Mouse (Mus musculus): ENCODE measurements around the gene Artn. TPM values are rescaled to one million over a fixed set of nuclear protein-coding genes. Genes with fewer than 3 reads are reported as not detected.

Gene Artn
- polyA plus RNA-seq, 1 experiment, result 0.89 TPM

DNA sequence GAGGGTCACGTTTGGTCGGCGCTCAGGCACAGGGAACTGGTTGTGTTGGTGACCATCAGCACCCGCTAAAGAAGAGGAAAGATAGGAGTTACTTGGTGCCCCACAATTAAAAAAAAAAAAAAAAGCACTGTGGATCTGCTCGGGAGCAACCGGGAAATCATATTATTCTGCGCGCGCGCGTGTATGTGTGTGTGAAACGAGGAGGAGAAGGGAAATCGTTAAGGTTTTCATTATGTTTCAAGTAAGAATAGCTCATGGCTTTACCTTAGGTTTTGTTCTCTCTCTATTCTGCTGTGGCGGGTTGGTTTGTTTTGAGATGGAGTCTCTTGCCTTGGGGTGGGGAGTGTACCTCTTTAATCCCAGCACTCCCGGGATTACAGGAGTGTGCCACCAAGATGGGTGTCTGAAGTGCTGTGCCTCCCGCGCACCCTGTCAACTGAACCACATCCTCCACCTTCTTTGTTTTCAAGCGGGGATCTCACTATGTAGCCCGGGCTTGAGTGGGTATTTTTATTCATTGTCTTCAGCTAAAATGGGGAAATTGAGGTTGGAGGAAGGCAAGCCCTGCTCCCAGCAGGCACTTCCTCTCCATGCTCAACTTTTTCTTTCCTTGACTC, 14.0 kb downstream of the Artn start:
- Histone ChIP-seq H3K27ac (ENCODE audit: insufficient read depth, low read length) (peak overlapping the region; percentile 92; the same call in 1 of the 2 replicates), H3K4me3 (ENCODE audit: extremely low read depth, insufficient read depth, insufficient read length) (peak overlapping the region; percentile 86), H3K4me1 (ENCODE audit: control insufficient read depth, insufficient read depth, insufficient read length) (peaks cover 9% of the 10 kb centered on the region), H3K27me3 (ENCODE audit: control insufficient read depth, insufficient read depth, low read length) (no peaks in the 10 kb centered on the region), H3K36me3 (ENCODE audit: control insufficient read depth, insufficient read depth, low read length) (peaks cover 6% of the 10 kb centered on the region)
- TF ChIP-seq POLR2A (IDR thresholded peaks at IDR 0.05; ENCODE audit: low read depth, low read length) (no peak), CTCF (IDR thresholded peaks at IDR 0.05; ENCODE audit: extremely low read depth, insufficient read depth, insufficient read length, insufficient replicate concordance) (no peak)
- no peak for DNase-seq (ENCODE audit: low read depth in 1 of 2, low spot score in 2 of 2)
- WGBS, result under 1% methylated on average over 19 of the region's 19 CpGs

DNA sequence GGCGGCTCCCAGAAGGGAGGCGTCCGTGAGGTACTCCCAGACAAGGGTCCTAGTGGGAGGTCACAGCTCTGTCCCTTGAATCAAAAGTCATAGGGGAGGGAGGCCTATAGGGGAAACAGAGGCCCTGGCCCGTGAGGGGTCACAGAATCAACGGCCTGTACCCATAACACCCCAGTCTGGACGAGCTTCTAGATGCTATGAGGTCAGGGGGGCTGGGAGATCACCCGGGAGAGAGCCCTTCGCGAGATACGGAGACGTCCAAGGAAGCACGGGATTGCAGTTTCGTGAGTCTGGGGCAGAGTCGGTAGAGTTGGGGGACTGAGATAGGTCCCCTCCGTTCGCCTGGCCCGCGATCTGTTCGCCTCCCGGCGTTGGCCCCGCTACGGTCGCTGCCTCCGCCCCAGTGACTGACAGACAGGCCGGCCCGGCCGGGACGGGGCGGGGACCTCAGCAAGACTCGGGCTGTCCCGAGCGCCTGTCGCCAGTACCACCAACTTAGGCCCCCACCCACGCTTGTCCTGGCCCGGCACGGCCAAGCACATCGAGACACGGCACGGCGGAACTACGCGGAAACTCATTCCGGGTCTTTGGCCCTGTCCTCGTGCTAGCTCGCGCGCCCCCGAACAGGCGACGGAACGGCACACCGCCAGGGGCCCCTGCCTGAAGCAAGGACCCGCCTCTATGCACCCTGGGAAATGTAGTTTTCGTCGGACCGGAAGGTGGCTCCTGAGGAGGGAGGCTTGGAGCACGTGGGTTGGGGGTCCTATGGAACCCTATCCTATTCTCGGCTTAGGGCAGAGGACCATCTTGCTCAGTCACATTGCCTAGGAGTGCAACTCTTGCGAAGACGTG, 14.7 kb downstream of the Artn start, which contains the start of gene Ipo13:
Gene Ipo13 (minus strand): TSS at position 409 of the 852 bp plus-strand sequence.
- Histone ChIP-seq H3K27ac (ENCODE audit: insufficient read depth, low read length) (peak within 1 kb of the TSS; percentile 92), H3K4me3 (ENCODE audit: extremely low read depth, insufficient read depth, insufficient read length) (peak within 1 kb of the TSS; percentile 86), H3K4me1 (ENCODE audit: control insufficient read depth, insufficient read depth, insufficient read length) (peaks cover 9% of the 10 kb centered on the region), H3K27me3 (ENCODE audit: control insufficient read depth, insufficient read depth, low read length) (no peaks in the 10 kb centered on the region), H3K36me3 (ENCODE audit: control insufficient read depth, insufficient read depth, low read length) (peaks cover 6% of the 10 kb centered on the region)
- under 1% methylated on average over 61 of the region's 61 CpGs for WGBS
- TF ChIP-seq POLR2A (IDR thresholded peaks at IDR 0.05; ENCODE audit: low read depth, low read length), result peak; percentile 68
- no peak for TF ChIP-seq CTCF (IDR thresholded peaks at IDR 0.05; ENCODE audit: extremely low read depth, insufficient read depth, insufficient read length, insufficient replicate concordance)
- DNase-seq (ENCODE audit: low read depth in 1 of 2, low spot score in 2 of 2), result peak; percentile 86 to 94

DNA sequence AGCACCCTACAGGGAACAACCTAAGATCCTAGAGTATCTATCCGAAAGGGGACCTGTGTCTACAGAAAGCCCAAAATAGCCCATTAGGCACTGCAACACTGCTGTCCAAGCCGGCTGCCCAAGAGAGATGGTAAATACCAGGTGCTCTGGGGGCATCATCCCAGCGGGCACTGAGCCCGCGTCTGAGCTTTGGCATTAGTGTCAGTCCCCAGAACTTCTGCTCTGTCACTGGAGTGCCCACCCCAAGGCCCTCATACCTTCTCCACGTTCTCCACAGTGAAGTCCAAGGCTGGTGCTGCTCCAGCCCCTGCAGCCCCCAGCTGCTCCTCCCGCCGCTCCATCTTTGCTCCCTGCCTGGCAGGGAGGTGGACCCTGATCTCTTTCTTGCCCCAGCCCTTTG, 15.5 kb downstream of the Artn start:
- no peaks in the 10 kb centered on the region for H3K27me3 ChIP-seq (ENCODE audit: control insufficient read depth, insufficient read depth, low read length)
- no peak for TF ChIP-seq CTCF (IDR thresholded peaks at IDR 0.05; ENCODE audit: extremely low read depth, insufficient read depth, insufficient read length, insufficient replicate concordance)
- TF ChIP-seq POLR2A (IDR thresholded peaks at IDR 0.05; ENCODE audit: low read depth, low read length), result no peak
- H3K4me3 ChIP-seq (ENCODE audit: extremely low read depth, insufficient read depth, insufficient read length), result peak overlapping the region; percentile 86; the same call in 1 of the 2 replicates
- no peak overlapping the region for H3K27ac ChIP-seq (ENCODE audit: insufficient read depth, low read length)
- peaks cover 9% of the 10 kb centered on the region for H3K4me1 ChIP-seq (ENCODE audit: control insufficient read depth, insufficient read depth, insufficient read length)
- no peak for DNase-seq (ENCODE audit: low read depth in 1 of 2, low spot score in 2 of 2)
- peaks cover 6% of the 10 kb centered on the region for H3K36me3 ChIP-seq (ENCODE audit: control insufficient read depth, insufficient read depth, low read length)
- 16% methylated on average over 8 of the region's 8 CpGs for WGBS

DNA sequence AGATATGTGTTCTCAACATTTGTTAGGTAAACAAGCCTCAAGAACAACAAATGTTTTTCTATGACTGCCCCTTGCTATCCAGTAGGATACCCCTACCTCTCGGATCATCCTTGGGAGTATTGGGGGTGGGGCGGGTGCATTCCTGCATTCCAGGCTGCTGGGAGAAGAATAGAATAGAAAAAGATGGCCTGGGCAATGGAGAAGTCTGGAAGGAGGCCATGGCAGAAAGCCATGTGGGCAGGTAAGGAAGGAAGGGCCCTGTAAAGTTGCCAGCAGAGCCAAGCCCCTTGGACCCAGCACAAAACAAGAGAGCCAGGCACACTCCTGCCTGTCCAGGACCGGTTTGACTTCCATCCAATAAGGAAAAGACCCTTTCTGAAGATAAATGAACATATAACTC, 16.1 kb downstream of the Artn start:
- 85% methylated on average over 3 of the region's 3 CpGs for WGBS
- Histone ChIP-seq H3K27ac (ENCODE audit: insufficient read depth, low read length) (no peak overlapping the region), H3K4me1 (ENCODE audit: control insufficient read depth, insufficient read depth, insufficient read length) (peaks cover 6% of the 10 kb centered on the region), H3K4me3 (ENCODE audit: extremely low read depth, insufficient read depth, insufficient read length) (no peak overlapping the region), H3K36me3 (ENCODE audit: control insufficient read depth, insufficient read depth, low read length) (peaks cover 6% of the 10 kb centered on the region), H3K27me3 (ENCODE audit: control insufficient read depth, insufficient read depth, low read length) (no peaks in the 10 kb centered on the region)
- TF ChIP-seq POLR2A (IDR thresholded peaks at IDR 0.05; ENCODE audit: low read depth, low read length) (no peak), CTCF (IDR thresholded peaks at IDR 0.05; ENCODE audit: extremely low read depth, insufficient read depth, insufficient read length, insufficient replicate concordance) (no peak)
- DNase-seq (ENCODE audit: low read depth in 1 of 2, low spot score in 2 of 2), result no peak

DNA sequence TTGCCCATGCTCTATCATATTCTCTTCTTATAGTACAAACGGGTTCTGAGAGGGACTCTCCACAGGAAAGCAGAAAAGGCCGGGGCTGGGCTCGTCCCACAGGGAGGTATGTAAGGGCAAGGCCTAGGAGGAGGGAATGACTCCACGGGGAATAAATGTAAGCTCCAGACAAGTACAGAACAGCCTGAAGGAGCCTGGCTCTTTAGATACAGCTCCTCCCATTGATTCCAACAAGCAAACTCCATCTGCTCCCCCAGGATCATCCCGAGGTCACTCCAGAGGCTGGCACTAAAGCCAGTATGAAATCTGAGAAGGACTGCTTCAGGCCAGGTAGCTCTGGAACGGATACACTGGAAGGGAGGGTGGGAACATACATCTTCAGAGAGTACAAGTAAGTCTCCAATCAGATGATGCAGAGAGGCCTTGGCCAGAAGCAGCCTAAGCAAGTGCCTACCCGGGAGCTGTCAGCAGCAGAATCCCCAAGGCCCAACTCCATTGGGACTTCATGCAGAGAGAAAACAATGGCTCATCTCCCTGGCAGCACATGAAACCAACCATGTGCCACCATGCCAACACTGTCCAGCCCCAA, 16.8 kb downstream of the Artn start:
- DNase-seq (ENCODE audit: low read depth in 1 of 2, low spot score in 2 of 2), result no peak
- Histone ChIP-seq H3K4me1 (ENCODE audit: control insufficient read depth, insufficient read depth, insufficient read length) (peaks cover 6% of the 10 kb centered on the region), H3K27me3 (ENCODE audit: control insufficient read depth, insufficient read depth, low read length) (no peaks in the 10 kb centered on the region), H3K27ac (ENCODE audit: insufficient read depth, low read length) (no peak overlapping the region), H3K4me3 (ENCODE audit: extremely low read depth, insufficient read depth, insufficient read length) (no peak overlapping the region), H3K36me3 (ENCODE audit: control insufficient read depth, insufficient read depth, low read length) (peaks cover 6% of the 10 kb centered on the region)
- TF ChIP-seq CTCF (IDR thresholded peaks at IDR 0.05; ENCODE audit: extremely low read depth, insufficient read depth, insufficient read length, insufficient replicate concordance), result no peak
- TF ChIP-seq POLR2A (IDR thresholded peaks at IDR 0.05; ENCODE audit: low read depth, low read length), result no peak
- 84% methylated on average over 7 of the region's 7 CpGs for WGBS

DNA sequence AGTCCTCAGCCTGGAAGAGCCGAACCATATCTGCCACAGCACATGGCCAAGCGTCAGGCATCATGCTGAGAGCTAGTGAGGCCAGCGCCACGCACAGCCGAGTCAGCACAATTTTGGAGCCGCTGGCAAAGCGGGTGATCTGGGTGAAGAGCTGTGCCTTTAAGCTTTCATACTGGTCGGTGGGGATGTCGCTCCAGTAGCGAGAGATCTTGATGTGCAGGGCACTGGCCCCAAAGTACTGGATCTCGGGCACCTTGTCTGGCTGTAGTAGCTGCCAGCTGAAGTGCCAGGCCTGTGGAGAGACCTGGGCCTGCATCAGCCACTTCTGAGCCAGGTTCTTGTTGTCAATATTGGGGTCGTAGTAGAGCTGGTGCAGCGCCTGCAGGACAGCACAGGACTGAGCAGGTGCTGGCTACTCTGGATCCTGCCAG, 17.4 kb downstream of the Artn start:
- H3K4me3 ChIP-seq (ENCODE audit: extremely low read depth, insufficient read depth, insufficient read length), result no peak overlapping the region
- WGBS, result 95% methylated on average over 13 of the region's 13 CpGs
- no peaks in the 10 kb centered on the region for H3K27me3 ChIP-seq (ENCODE audit: control insufficient read depth, insufficient read depth, low read length)
- TF ChIP-seq CTCF (IDR thresholded peaks at IDR 0.05; ENCODE audit: extremely low read depth, insufficient read depth, insufficient read length, insufficient replicate concordance) (no peak), POLR2A (IDR thresholded peaks at IDR 0.05; ENCODE audit: low read depth, low read length) (no peak)
- DNase-seq (ENCODE audit: low read depth in 1 of 2, low spot score in 2 of 2), result no peak
- peaks cover 6% of the 10 kb centered on the region for H3K36me3 ChIP-seq (ENCODE audit: control insufficient read depth, insufficient read depth, low read length)
- peaks cover 6% of the 10 kb centered on the region for H3K4me1 ChIP-seq (ENCODE audit: control insufficient read depth, insufficient read depth, insufficient read length)
- no peak overlapping the region for H3K27ac ChIP-seq (ENCODE audit: insufficient read depth, low read length)

Data from spleen, adult 2 months (tissue).